Mouse (Mus musculus) left cerebral cortex, adult 18-20 months (tissue): Measurements from ENCODE around the gene AL732309.1. TPM values are rescaled to one million over a fixed set of nuclear protein-coding genes. Genes with fewer than 3 reads are reported as not detected.
A peak's percentile ranks its signal among the peaks of the same experiment; 100 is the strongest.

Experiments used
- DNase-seq, 2 experiments: peaks; one replicate each; pipeline ENCODE4 v3.0.0; 2021 to 2022; ENCODE audit warnings: low spot score in 2 of 2, mixed read lengths in 1 of 2
- total RNA-seq, 2 experiments: library from RNA; stranded (reverse); gene quantifications; 2 replicates each; pipeline ENCODE4 v1.2.3; 2021

AL732309.1 gene
- total RNA-seq, 2 experiments from 2014 or later, result 1.4 to 4.1 TPM

GRCm38 (mm10) chr2:25240723-25241437, 5.8 kb downstream of the AL732309.1 start:
- DNase-seq, result peak; percentile 69 to 75

GRCm38 (mm10) chr2:25240310-25240709, 6.4 kb downstream of the AL732309.1 start:
- DNase-seq, result no peak

GRCm38 (mm10) chr2:25239766-25240165, 6.9 kb downstream of the AL732309.1 start:
- DNase-seq, result no peak

- no peak for DNase-seq
Measured at GRCm38 (mm10) chr2:25238106-25238505, 8.6 kb downstream of the AL732309.1 start.

- no peak for DNase-seq
Measured at GRCm38 (mm10) chr2:25237522-25237921, 9.1 kb downstream of the AL732309.1 start.

- no peak for DNase-seq
Measured at GRCm38 (mm10) chr2:25236614-25237013, 10.0 kb downstream of the AL732309.1 start, which contains the start of gene Rnf224. Rnf224 (minus strand) TSS chr2:25236787.

GRCm38 (mm10) chr2:25234551-25235220, 12.0 kb downstream of the AL732309.1 start:
- DNase-seq, result no peak

- no peak for DNase-seq
Measured at GRCm38 (mm10) chr2:25234050-25234449, 12.6 kb downstream of the AL732309.1 start, which contains the start of gene Slc34a3. Slc34a3 (minus strand) TSS chr2:25234364.

GRCm38 (mm10) chr2:25233421-25233820, 13.2 kb downstream of the AL732309.1 start:
- no peak for DNase-seq

GRCm38 (mm10) chr2:25231038-25231437, 15.6 kb downstream of the AL732309.1 start:
- DNase-seq, result no peak

- no peak for DNase-seq
Measured at GRCm38 (mm10) chr2:25230581-25230980, 16.1 kb downstream of the AL732309.1 start.

GRCm38 (mm10) chr2:25229582-25229981, 17.1 kb downstream of the AL732309.1 start:
- DNase-seq, result no peak

GRCm38 (mm10) chr2:25228995-25229530, 17.6 kb downstream of the AL732309.1 start:
- no peak for DNase-seq

- DNase-seq, result peak; percentile 79 to 81
Measured at GRCm38 (mm10) chr2:25228431-25228889, 18.2 kb downstream of the AL732309.1 start.

- no peak for DNase-seq
Measured at GRCm38 (mm10) chr2:25227406-25227805, 19.3 kb downstream of the AL732309.1 start.

GRCm38 (mm10) chr2:25226864-25227263, 19.8 kb downstream of the AL732309.1 start:
- DNase-seq, result no peak

- no peak for DNase-seq
Measured at GRCm38 (mm10) chr2:25225811-25226379, 20.8 kb downstream of the AL732309.1 start.

GRCm38 (mm10) chr2:25224766-25225752, 21.6 kb downstream of the AL732309.1 start:
- peak; percentile 95 to 98 for DNase-seq

GRCm38 (mm10) chr2:25224492-25224765, 22.2 kb downstream of the AL732309.1 start, which contains the start of gene Tubb4b:
Tubb4b (minus strand) TSS chr2:25224702.
- DNase-seq, result no peak

GRCm38 (mm10) chr2:25223681-25224491, 22.8 kb downstream of the AL732309.1 start:
- peak; percentile 74 to 77 for DNase-seq
